Mouse (Mus musculus): ENCODE measurements around the gene Dexi.

Gene Dexi

GRCm38 (mm10) chr16:10540763-10541597, 1.9 kb downstream of the Dexi start:
- no peak for DNase-seq (ENCODE audit: low read depth, low spot score)

DNA sequence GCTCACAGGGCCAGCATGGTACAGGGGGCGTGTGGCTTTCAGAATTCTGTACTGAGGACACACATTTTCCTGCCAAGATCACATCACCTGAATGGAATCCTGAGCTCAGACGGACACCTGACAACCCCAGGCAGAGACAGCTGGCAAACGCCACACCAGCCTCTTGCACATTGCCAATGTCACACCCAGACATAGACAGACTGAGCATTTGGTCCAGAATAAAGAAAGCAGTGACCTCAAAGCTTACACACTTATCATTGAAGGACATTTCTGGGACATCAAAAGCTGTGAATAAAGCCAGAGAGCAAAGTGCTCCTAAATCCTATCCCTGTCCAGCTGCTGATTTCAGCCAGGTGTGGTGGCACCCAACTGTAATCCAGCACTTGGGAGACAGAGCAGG, 5.9 kb downstream of the Dexi start:
- no peak for DNase-seq (ENCODE audit: low read depth, low spot score)

DNA sequence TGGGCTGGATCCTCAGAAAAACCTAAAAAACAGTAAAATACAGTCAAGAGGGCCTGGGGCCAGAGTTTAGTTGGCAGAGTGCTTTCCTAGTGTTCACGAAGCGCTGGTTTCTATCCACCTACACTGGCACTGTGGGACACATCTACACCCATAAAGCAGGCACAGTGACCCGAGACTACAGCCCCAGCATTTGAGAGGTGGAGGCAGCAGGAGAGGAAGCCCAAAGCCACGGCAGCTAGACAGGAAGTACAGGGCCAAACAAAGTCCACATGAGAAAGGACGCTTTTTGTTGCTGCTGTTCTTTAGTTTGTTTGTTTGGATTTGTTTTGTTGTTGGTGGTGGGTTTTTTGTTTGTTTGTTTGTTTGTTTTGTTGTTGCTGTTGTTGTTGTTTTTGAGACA, 6.5 kb downstream of the Dexi start:
- no peak for DNase-seq (ENCODE audit: low read depth, low spot score)

DNA sequence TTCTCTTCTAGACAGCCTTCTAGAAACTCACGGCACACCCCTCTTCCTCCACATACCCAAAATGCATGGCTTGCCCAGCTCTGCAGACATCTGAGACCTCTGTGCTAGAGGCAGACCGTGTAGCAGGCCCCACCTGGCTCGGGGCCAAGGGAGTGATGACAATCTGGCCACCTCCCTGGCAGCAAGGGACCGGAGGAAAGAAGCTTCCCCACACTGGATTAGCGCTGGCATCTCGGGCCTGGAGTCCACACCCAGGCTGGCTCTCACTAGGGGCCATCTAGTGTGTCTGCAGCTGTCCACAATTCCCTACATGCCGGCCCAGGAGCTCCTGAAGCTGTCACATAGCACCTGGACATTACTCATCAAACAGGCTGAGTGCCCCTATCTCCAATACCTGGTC, 8.3 kb downstream of the Dexi start:
- no peak for DNase-seq (ENCODE audit: low read depth, low spot score)

DNA sequence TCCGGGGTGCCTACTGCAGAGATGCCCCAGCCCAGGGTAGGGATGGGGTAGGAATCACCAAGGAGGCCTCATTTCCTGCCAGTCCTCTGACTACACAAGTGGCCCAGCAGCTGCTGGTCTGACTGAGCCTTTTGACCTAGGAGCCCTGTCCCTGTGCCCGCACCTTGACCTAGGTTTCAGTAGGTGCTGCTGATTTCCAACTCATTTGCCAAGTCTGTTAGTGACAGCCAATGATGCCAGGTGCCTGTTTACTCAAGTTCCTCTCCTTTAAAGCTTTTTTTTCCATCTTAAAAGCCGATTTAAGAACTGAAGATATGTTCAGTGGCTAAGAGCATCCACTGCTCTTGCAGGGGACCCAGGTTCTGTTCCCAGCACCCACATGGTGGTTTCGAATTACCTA, 9.1 kb downstream of the Dexi start:
- no peak for DNase-seq (ENCODE audit: low read depth, low spot score)

- no peak for DNase-seq (ENCODE audit: low read depth, low spot score)
These were observed 12.7 kb downstream of the Dexi start for GRCm38 (mm10) chr16:10530179-10530578.

- no peak for DNase-seq (ENCODE audit: low read depth, low spot score)
These were observed 14.5 kb downstream of the Dexi start for GRCm38 (mm10) chr16:10528382-10528781.

DNA sequence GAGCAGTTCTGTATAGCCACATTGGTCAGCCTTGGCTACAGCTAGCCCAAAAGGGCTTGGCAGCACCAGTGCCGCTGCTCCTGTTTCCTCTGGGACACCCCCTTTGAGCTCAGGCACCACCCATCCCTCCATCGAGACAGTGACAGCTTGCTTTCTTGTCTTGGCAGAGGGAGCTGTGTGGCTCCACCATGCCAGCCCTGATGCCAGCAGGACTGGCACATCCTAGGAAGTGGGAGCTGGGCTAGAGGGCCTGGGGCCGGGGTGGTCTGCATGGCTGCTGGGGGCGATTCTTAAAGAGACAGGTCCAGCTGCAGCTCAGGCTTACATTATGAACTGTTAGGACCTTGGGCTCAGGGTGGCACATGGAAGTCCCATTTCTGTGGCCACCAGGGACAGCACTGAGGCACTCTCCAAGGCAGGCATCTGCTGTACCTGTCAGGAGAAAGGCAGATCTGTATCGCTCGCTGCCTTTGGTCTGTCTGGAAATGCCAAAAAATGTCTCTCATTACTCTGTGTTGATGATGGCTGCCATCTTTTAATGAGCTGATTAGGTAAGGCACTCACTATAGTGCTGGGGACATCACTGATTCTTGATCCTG, 15.7 kb downstream of the Dexi start:
- DNase-seq (ENCODE audit: low read depth, low spot score) = no peak

DNA sequence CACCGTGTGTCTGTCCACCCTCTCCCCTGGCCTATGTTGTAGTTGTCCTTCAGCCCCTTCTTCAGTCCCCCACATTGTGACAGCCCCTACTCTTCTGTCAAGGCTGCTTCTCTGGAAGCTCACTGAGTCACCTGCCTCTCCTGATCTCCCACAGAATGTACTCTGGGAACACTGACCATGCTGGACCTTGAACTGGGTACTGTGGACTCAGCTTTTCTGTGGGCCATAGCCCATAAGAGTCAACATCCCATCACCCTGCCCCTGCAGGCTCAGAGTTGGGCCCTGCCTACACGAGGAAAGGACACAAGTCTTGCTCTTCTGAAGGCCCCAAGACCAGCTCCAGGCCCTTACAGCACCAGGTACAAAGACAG, 17.3 kb downstream of the Dexi start:
- no peak for DNase-seq (ENCODE audit: low read depth, low spot score)

- DNase-seq (ENCODE audit: low read depth, low spot score) = no peak
These were observed 17.8 kb downstream of the Dexi start for GRCm38 (mm10) chr16:10524866-10525609.

- DNase-seq (ENCODE audit: low read depth, low spot score) = no peak
These were observed 19.2 kb downstream of the Dexi start for GRCm38 (mm10) chr16:10523650-10524049.

DNA sequence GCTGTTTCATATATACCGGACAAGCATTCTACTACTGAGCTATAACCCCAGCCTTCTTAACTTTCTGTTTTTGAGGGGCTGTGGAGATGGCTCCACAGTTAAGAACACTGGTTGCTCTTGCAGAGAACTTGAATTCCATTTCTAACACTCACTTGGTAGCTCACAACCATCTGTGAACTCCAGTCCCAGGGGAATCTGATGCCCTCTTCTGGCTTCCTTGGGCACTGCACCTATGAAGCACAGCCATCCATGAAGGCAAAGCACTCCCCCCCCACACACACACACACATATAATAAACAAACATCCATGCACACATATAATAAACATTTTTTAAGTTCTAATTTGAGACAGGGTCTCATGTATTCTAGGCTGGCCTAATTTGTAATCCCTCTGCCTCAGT, 20.0 kb downstream of the Dexi start:
- DNase-seq (ENCODE audit: low read depth, low spot score) = no peak

DNA sequence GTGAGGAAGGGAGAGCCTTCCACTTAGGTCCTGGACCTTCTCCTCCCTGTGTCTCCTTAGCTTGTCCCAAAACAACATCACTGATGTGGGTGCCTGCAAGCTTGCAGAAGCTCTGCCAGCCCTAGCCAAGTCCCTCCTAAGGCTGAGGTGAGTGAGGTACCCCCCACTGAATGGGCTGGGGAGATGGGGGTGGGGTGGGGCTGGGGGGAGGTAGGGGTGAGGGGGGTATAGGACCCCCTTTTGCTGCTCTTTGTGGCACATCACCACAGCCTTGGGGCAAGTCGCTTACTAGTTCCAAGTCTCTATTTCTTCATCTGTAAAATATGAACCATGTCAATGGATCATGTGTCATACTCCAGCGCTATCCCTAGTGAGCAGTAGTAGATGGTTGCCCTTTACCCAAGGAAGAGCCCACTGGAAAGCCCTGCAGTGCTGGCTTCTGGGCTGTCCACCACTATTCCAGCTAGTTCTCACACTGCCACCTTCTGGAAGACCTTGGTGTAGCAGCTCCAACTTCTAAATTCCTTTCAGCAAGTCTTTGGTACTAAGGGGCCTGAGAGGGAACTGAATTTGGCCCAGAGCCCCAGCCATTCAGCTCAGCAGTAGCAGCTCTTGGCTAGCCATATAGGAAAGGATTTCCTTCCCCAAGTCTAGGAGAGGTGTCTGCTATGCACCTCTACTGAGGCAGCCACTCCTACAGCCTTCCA, 21.8 kb downstream of the Dexi start:
- no peak for DNase-seq (ENCODE audit: low read depth, low spot score)

DNA sequence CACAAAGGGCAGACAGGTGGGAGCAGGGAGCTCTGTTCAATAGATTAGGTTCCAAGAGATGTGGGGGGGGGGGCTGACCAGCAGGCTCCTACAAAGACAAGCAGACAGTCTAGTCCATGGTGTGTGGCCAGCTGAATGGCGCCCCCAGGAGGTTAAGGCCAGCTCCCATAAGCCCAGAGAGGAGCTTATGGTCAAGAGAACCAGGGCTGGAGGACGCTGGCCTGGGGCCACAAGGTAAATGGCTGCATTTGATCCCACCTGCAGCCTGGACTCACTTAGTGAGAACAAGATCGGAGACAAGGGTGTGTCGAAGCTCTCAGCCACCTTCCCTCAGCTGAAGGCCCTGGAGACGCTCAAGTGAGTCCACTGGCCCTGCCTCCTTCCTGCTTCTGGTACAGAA, 24.8 kb downstream of the Dexi start:
- no peak for DNase-seq (ENCODE audit: low read depth, low spot score)

DNA sequence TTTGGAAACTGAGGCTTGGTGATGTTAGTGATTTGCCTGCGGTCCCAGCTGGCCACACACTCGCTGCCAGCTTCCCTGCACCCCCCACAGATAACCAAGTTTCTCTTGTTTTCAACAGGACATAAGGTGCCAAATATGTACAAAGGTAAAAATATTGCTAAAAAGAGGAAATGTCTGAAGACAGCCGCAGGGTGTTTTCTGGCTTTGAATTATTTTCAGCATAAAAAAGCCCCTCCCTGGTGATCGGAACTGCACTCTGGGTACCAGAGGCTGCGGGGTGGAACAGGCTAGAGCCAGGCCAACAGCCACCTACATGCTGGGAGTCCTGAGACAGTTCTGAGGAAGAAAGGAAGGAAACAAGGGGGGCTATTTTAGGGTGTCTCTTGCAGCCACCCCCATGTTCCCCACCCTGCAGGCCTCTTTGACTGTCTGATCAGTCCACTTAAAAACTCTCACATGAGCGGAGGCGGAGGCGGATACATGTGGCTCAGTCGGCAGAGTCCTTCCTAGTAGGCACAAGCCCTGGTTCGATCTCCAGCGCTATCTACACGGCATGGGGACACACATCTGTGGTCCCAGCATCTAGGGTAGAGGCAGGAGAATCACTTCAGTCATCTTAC, 26.8 kb downstream of the Dexi start:
- DNase-seq (ENCODE audit: low read depth, low spot score) = no peak

- no peak for DNase-seq (ENCODE audit: low read depth, low spot score)
These were observed 31.7 kb downstream of the Dexi start for GRCm38 (mm10) chr16:10511134-10511520.

- no peak for DNase-seq (ENCODE audit: low read depth, low spot score)
These were observed 32.2 kb downstream of the Dexi start for GRCm38 (mm10) chr16:10510477-10511133.

- no peak for DNase-seq (ENCODE audit: low read depth, low spot score)
These were observed 34.2 kb downstream of the Dexi start for GRCm38 (mm10) chr16:10508691-10509090.

GRCm38 (mm10) chr16:10507445-10507844, 35.4 kb downstream of the Dexi start:
- no peak for DNase-seq (ENCODE audit: low read depth, low spot score)

- no peak for DNase-seq (ENCODE audit: low read depth, low spot score)
These were observed 39.8 kb downstream of the Dexi start for GRCm38 (mm10) chr16:10503058-10503457.

- no peak for DNase-seq (ENCODE audit: low read depth, low spot score)
These were observed 41.0 kb downstream of the Dexi start for GRCm38 (mm10) chr16:10501865-10502264.
